Mouse (Mus musculus) fat pad, adult 2 months (tissue): Measurements from ENCODE around the gene Ino80e.
"Not testable (repeated sequence)": the region's sequence is repeated elsewhere in the genome, so short reads cannot be mapped to it uniquely, and the experiment has no call there.

Source experiments
- DNase-seq: peaks from one replicate; pipeline ENCODE4 v3.0.0-alpha.2; 2011; ENCODE audit warnings: low read depth, low spot score; ENCODE audit errors: extremely low read depth

The Ino80e gene

GRCm38 (mm10) chr7:126862147-126862784 lies at the start of gene Ino80e:
Gene Ino80e, minus strand, starts transcription at chr7:126862377.
- DNase-seq, result no peak

GRCm38 (mm10) chr7:126905590-126905989 lies 43.4 kb upstream of the Ino80e start:
- DNase-seq, result no peak

- DNase-seq, result not testable (repeated sequence)
Measured at GRCm38 (mm10) chr7:126899781-126900180, 37.6 kb upstream of the Ino80e start.

- no peak for DNase-seq
Measured at GRCm38 (mm10) chr7:126898102-126898990, 36.2 kb upstream of the Ino80e start.

- DNase-seq, result no peak
Measured at GRCm38 (mm10) chr7:126897390-126898101, 35.4 kb upstream of the Ino80e start.

- no peak for DNase-seq
Measured at GRCm38 (mm10) chr7:126896912-126897311, 34.7 kb upstream of the Ino80e start.

- no peak for DNase-seq
Measured at GRCm38 (mm10) chr7:126888852-126889251, 26.7 kb upstream of the Ino80e start.

- no peak for DNase-seq
Measured at GRCm38 (mm10) chr7:126887281-126887680, 25.1 kb upstream of the Ino80e start.

GRCm38 (mm10) chr7:126884286-126885164 lies 22.3 kb upstream of the Ino80e start, which contains the start of gene Taok2:
Gene Taok2, minus strand, starts transcription at chr7:126884703.
- no peak for DNase-seq

- no peak for DNase-seq
Measured at GRCm38 (mm10) chr7:126883731-126884181, 21.6 kb upstream of the Ino80e start.

GRCm38 (mm10) chr7:126881040-126881439 lies 18.9 kb upstream of the Ino80e start:
- no peak for DNase-seq

- no peak for DNase-seq
Measured at GRCm38 (mm10) chr7:126877239-126877638, 15.1 kb upstream of the Ino80e start.

GRCm38 (mm10) chr7:126870520-126870891 lies 8.3 kb upstream of the Ino80e start:
- DNase-seq, result no peak

- DNase-seq, result no peak
Measured at GRCm38 (mm10) chr7:126869780-126870519, 7.8 kb upstream of the Ino80e start.

GRCm38 (mm10) chr7:126868003-126868402 lies 5.8 kb upstream of the Ino80e start:
- no peak for DNase-seq

GRCm38 (mm10) chr7:126867534-126867933 lies 5.4 kb upstream of the Ino80e start:
- no peak for DNase-seq

GRCm38 (mm10) chr7:126863791-126864190 lies 1.6 kb upstream of the Ino80e start:
- no peak for DNase-seq

- no peak for DNase-seq
Measured at GRCm38 (mm10) chr7:126861429-126862130, 597 bp downstream of the Ino80e start, which contains the start of gene Hirip3. Gene Hirip3, plus strand, starts transcription at chr7:126861972.

- no peak for DNase-seq
Measured at GRCm38 (mm10) chr7:126860987-126861386, 1.2 kb downstream of the Ino80e start.
